Mouse (Mus musculus) granulocyte monocyte progenitor cell, adult 5-6 weeks (primary cell): ENCODE measurements around the gene Eif4g3. TPM values are rescaled to one million over a fixed set of nuclear protein-coding genes. Genes with fewer than 3 reads are reported as not detected.
A peak's percentile ranks its signal among the peaks of the same experiment; 100 is the strongest.

Experiments used
- ATAC-seq: replicated peaks from 2 replicates; pipeline ENCODE4 v1.8.0; 2016; ENCODE audit warnings: mild to moderate bottlenecking, moderate TSS enrichment, inconsistent platforms; ENCODE audit not compliant: poor library complexity, severe bottlenecking
- total RNA-seq, 2 experiments: library from RNA; stranded (forward) in 1 of 2; stranded (reverse) in 1 of 2; fragments of 200-712, 200-1000 nt in 1 of 2; fragments of >200 nt in 1 of 2; fragmentation: Nextera tagmentation in 1 of 2; gene quantifications; 2 replicates each; pipeline ENCODE4 v1.2.3; 2014 to 2017

Gene Eif4g3
- total RNA-seq, 2 experiments from 2014 or later: 29.3 to 72.3 TPM

GRCm38 (mm10) chr4:138018011-138018410 lies 25.2 kb downstream of the Eif4g3 start:
- ATAC-seq: no peak

- no peak for ATAC-seq
Observed at GRCm38 (mm10) chr4:138020231-138020630, 27.4 kb downstream of the Eif4g3 start.

- no peak for ATAC-seq
Observed at GRCm38 (mm10) chr4:138021651-138022050, 28.8 kb downstream of the Eif4g3 start.

- ATAC-seq: no peak
Observed at GRCm38 (mm10) chr4:138022761-138023160, 29.9 kb downstream of the Eif4g3 start.

- ATAC-seq: no peak
Observed at GRCm38 (mm10) chr4:138023403-138024100, 30.7 kb downstream of the Eif4g3 start.

GRCm38 (mm10) chr4:138029168-138029567 lies 36.3 kb downstream of the Eif4g3 start:
- no peak for ATAC-seq

- no peak for ATAC-seq
Observed at GRCm38 (mm10) chr4:138031828-138032227, 39.0 kb downstream of the Eif4g3 start.

- no peak for ATAC-seq
Observed at GRCm38 (mm10) chr4:138033871-138034270, 41.0 kb downstream of the Eif4g3 start.

GRCm38 (mm10) chr4:138035435-138036120 lies 42.8 kb downstream of the Eif4g3 start:
- no peak for ATAC-seq

- ATAC-seq: no peak
Observed at GRCm38 (mm10) chr4:138037110-138037509, 44.3 kb downstream of the Eif4g3 start.

GRCm38 (mm10) chr4:138037896-138038295 lies 45.1 kb downstream of the Eif4g3 start:
- ATAC-seq: no peak

- ATAC-seq: no peak
Observed at GRCm38 (mm10) chr4:138038365-138039274, 45.8 kb downstream of the Eif4g3 start.

GRCm38 (mm10) chr4:138039275-138039651 lies 46.4 kb downstream of the Eif4g3 start:
- ATAC-seq: no peak

- ATAC-seq: no peak
Observed at GRCm38 (mm10) chr4:138040589-138040988, 47.8 kb downstream of the Eif4g3 start.

- peak; percentile 69 for ATAC-seq
Observed at GRCm38 (mm10) chr4:138041566-138042256, 48.9 kb downstream of the Eif4g3 start.

- ATAC-seq: no peak
Observed at GRCm38 (mm10) chr4:138042257-138042589, 49.4 kb downstream of the Eif4g3 start.

- ATAC-seq: no peak
Observed at GRCm38 (mm10) chr4:138042625-138043024, 49.8 kb downstream of the Eif4g3 start.

GRCm38 (mm10) chr4:138044841-138045500 lies 52.1 kb downstream of the Eif4g3 start:
- ATAC-seq: no peak

GRCm38 (mm10) chr4:138045809-138046208 lies 53.0 kb downstream of the Eif4g3 start:
- ATAC-seq: no peak; the same call in 1 of the 2 replicates

- ATAC-seq: no peak
Observed at GRCm38 (mm10) chr4:138046371-138046770, 53.5 kb downstream of the Eif4g3 start.
